Mouse (Mus musculus) embryonic facial prominence, embryonic 12.5 days (tissue): ENCODE results near the gene Abcf2. TPM values are rescaled to one million over a fixed set of nuclear protein-coding genes. Genes with fewer than 3 reads are reported as not detected.
A peak's percentile ranks its signal among the peaks of the same experiment; 100 is the strongest.

ENCODE experiments used
- ATAC-seq: fragments of 200-750 bp; cut with Nextera tagmentation; 2 replicates; pipeline ENCODE4 v1.8.0; 2017; ENCODE audit not compliant: insufficient number of reproducible peaks, insufficient read depth, low FRiP score, low TSS enrichment
- H3K27ac ChIP-seq: fragments of 300-500 bp; sonication (generic); 2 replicates; pipeline ENCODE4 v1.5.1; 2016; ENCODE audit warnings: mild to moderate bottlenecking
- H3K27me3 ChIP-seq: fragments of 300-500 bp; sonication (generic); 2 replicates; pipeline ENCODE4 v1.6.1; 2016; ENCODE audit warnings: mild to moderate bottlenecking, moderate library complexity
- H3K36me3 ChIP-seq: fragments of 300-500 bp; sonication (generic); 2 replicates; pipeline ENCODE4 v1.6.1; 2016; ENCODE audit warnings: mild to moderate bottlenecking
- H3K4me1 ChIP-seq: fragments of 300-500 bp; sonication (generic); 2 replicates; pipeline ENCODE4 v1.6.1; 2016
- H3K4me2 ChIP-seq: fragments of 300-500 bp; sonication (generic); replicated peaks from 2 replicates; pipeline ENCODE4 v1.6.1; 2016; ENCODE audit warnings: mild to moderate bottlenecking, moderate library complexity
- H3K4me3 ChIP-seq: fragments of 300-500 bp; sonication (generic); 2 replicates; pipeline ENCODE4 v1.5.1; 2016; ENCODE audit warnings: mild to moderate bottlenecking
- H3K9ac ChIP-seq: fragments of 300-500 bp; sonication (generic); 2 replicates; pipeline ENCODE4 v1.6.1; 2016; ENCODE audit warnings: mild to moderate bottlenecking, moderate library complexity
- H3K9me3 ChIP-seq: fragments of 300-500 bp; sonication (generic); 2 replicates; pipeline ENCODE4 v1.6.1; 2016; ENCODE audit warnings: mild to moderate bottlenecking, moderate library complexity
- WGBS: fragments of 180-500 bp; shearing (Covaris S2); methylation state at CpG from one replicate; pipeline ENCODE4 v1.1.7; 2016; 5-methylcytosine and 5-hydroxymethylcytosine counted together
- polyA plus RNA-seq: library from polyadenylated mRNA; unstranded; fragments of >200 nt; fragmentation: Nextera tagmentation; extraction: Ambion mirVana; gene quantifications from 2 replicates; pipeline ENCODE4 v1.2.1, GENCODE M21; 2016

Abcf2 gene
- polyA plus RNA-seq, 1 experiment from 2014 or later, result 128 TPM

DNA sequence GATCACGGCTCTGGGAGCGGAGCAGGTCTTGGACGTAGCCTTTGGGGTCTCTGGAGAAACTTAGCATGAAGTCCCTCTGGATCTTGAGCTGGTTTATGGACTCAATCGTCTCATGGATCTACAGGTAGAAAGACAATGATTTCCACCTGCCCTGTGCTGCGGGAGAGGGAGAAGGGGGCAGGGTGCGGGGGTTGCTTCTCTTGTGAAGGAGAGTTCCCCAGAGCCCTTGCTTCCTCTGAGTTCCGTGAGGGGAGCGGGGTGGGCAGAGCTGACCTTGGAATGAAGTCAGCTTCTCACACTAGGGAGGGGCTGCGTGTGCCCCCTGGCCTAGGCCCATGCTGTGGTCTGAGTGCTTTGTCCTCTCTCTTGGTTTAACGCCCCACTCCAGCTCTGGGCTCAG lies 16.0 kb upstream of the Abcf2 start:
- Histone ChIP-seq H3K9me3 (no peaks in the 10 kb centered on the region), H3K27me3 (peaks cover 11% of the 10 kb centered on the region; the same call in 1 of the 2 replicates), H3K4me3 (no peak overlapping the region), H3K9ac (no peak overlapping the region), H3K4me1 (peaks cover 21% of the 10 kb centered on the region), H3K4me2 (no peak overlapping the region), H3K27ac (no peak overlapping the region), H3K36me3 (peaks cover 69% of the 10 kb centered on the region)
- ATAC-seq, result no peak
- 73% methylated on average over 10 of the region's 10 CpGs for WGBS

DNA sequence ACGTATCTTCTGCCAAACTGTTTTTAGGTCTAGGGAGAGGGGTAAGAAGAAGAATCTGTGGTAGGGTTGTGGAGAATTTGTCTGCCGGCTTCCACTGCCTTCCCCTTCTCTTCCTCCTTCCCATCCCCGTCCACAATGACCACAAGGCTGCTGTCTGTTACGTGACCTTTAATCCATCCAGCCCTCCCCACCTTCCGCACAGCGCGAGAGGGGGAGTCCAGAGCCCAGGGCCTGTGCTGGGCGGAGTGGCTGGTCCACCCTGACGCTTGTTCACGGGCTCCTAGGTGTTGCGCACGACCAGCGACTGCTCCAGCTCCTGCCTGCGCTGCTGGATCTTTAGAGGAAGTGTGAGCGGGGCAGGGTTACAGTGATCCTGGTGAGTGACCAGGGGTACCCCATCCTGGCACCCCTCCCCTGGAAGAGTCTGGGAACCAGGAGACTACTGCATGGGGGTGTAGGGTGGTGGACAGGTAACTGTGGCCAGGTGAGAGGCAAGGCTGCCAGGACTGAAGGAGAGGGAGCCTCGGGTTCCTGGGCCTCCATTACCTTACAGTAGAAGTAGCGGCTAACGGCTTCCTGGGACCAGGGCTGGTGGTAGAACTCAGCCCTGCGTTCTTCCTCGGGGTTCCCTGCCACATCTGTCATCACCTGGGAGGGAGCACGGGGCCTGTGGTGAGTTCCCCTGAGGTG lies 15.3 kb upstream of the Abcf2 start:
- no peak overlapping the region for H3K4me3 ChIP-seq
- H3K9ac ChIP-seq, result no peak overlapping the region
- H3K27ac ChIP-seq, result no peak overlapping the region
- 50% methylated on average over 21 of the region's 21 CpGs for WGBS
- no peak overlapping the region for H3K4me2 ChIP-seq
- H3K4me1 ChIP-seq, result peaks cover 22% of the 10 kb centered on the region
- no peak for ATAC-seq
- H3K9me3 ChIP-seq, result no peaks in the 10 kb centered on the region
- peaks cover 11% of the 10 kb centered on the region; the same call in 1 of the 2 replicates for H3K27me3 ChIP-seq
- H3K36me3 ChIP-seq, result peaks cover 70% of the 10 kb centered on the region

DNA sequence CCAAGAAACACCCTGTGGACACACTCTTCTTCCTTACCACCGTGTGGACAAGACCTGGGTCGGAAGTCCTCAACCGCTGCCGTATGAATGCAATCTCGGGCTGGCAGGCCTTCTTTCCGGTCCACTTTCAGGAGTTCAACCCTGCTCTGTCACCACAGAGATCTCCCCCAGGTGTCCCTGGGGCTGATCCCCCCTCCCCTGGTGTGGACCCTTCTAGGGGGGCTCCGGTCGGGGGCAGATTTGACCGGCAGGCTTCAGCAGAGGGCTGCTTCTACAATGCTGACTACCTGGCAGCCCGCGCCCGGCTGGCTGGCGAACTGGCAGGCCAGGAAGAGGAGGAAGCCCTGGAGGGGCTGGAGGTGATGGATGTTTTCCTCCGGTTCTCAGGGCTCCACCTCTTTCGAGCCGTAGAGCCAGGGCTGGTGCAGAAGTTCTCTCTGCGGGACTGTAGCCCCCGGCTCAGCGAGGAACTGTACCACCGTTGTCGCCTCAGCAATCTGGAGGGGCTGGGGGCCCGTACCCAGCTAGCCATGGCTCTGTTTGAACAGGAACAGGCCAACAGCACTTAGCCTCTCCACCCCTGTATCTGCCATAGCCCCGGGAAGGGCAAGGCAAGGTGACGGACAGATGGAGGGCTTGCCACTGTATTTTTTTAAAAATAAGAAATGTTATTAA lies 14.7 kb upstream of the Abcf2 start:
- peak overlapping the region; percentile 5; the same call in 1 of the 2 replicates for H3K9ac ChIP-seq
- 52% methylated on average over 24 of the region's 24 CpGs for WGBS
- peaks cover 11% of the 10 kb centered on the region; the same call in 1 of the 2 replicates for H3K27me3 ChIP-seq
- H3K4me2 ChIP-seq, result no peak overlapping the region
- peaks cover 23% of the 10 kb centered on the region for H3K4me1 ChIP-seq
- no peaks in the 10 kb centered on the region for H3K9me3 ChIP-seq
- no peak overlapping the region for H3K4me3 ChIP-seq
- H3K36me3 ChIP-seq, result peaks cover 70% of the 10 kb centered on the region
- no peak for ATAC-seq
- H3K27ac ChIP-seq, result no peak overlapping the region

DNA sequence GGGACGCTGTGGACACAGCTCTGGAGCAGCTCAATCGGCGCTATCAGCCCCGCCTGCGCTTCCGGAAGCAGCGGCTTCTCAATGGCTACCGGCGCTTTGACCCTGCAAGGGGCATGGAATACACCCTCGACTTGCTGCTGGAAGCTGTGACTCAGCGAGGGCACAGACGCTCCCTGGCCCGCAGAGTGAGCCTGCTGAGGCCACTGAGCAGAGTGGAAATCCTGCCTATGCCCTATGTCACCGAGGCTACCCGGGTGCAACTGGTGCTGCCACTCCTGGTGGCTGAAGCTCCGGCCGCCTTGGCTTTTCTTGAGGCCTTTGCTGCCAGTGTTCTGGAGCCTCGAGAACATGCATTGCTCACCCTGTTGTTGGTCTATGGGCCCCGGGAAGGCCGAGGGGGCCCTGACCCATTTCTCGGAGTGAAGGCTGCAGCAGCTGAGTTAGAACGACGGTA lies 14.0 kb upstream of the Abcf2 start:
- Histone ChIP-seq H3K4me1 (peaks cover 16% of the 10 kb centered on the region), H3K4me3 (no peak overlapping the region), H3K36me3 (peaks cover 70% of the 10 kb centered on the region), H3K27ac (no peak overlapping the region), H3K27me3 (peaks cover 11% of the 10 kb centered on the region; the same call in 1 of the 2 replicates), H3K4me2 (0 out of 2 replicates have a peak overlapping the region, but pooled peaks have one; percentile 9), H3K9me3 (no peaks in the 10 kb centered on the region), H3K9ac (peak overlapping the region; percentile 30; the same call in 1 of the 2 replicates)
- whole genome bisulfite sequencing, result 26% methylated on average over 23 of the region's 23 CpGs
- no peak for ATAC-seq

DNA sequence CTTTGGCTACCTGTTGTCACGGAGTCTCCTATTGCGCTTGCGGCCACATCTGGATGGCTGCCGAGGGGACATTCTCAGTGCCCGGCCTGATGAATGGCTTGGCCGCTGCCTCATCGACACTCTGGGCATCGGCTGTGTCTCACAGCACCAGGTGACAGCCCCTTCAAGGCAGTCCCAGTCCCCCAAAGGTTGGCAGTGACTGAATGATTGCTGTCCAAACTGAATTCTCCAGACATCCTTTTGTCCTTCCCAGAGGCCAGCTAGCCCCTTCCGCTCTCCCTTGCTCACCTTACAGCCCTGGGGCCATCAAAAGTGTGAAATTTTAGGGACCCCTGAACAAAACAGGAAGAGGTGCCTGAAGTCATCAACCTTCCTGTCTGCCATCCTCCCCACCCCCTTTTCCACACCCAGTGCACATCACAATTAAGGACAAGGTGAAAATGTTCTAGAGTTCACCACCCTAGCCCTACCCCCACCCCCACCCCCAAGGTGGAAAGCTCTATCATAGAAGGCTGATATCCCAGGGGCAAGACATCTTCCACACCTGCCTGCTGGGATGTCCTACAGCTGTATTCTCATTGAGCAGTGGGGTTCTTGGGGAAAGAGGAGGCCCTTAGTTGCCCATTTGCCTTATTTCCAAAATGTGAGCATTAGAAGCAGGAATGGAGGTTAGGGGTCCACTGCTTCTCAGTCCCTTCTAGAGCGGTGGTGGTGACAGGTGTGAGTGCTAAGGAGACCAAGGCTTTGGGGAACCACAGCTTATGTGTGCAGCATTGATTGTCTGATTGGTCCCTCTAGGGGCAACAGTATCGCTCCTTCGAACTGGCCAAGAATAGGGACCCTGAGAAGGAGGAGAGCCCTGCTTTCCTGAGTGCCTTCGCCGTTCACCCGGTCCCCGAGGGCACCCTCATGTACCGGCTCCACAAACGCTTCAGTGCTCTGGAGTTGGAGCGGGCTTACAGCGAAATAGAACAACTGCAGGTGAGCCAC lies 12.5 kb upstream of the Abcf2 start:
- H3K9me3 ChIP-seq, result no peaks in the 10 kb centered on the region
- peaks cover 59% of the 10 kb centered on the region for H3K36me3 ChIP-seq
- no peak overlapping the region for H3K4me3 ChIP-seq
- H3K9ac ChIP-seq, result no peak overlapping the region
- peaks cover 15% of the 10 kb centered on the region for H3K4me1 ChIP-seq
- no peak for ATAC-seq
- H3K27me3 ChIP-seq, result peaks cover 11% of the 10 kb centered on the region; the same call in 1 of the 2 replicates
- 89% methylated on average over 20 of the region's 20 CpGs for WGBS
- H3K4me2 ChIP-seq, result no peak overlapping the region
- H3K27ac ChIP-seq, result no peak overlapping the region

DNA sequence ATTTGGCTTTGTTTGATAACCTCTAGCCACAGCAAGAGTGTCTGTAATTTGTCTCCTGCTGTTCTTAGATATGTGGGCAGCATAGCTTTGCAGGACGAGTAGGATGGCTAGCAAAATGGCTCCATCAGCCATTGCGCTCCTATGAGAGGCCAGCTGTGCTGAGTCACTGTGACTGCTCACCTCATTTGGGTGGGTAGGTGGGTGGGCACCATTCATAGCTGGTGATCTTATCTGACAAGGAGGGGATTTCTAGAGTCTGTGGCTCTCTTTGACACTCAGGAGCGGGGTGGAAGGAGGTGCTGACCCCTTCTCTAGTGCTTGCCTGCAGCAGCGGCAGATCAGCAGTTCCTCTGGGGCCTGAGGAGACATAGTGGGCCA lies 9.9 kb upstream of the Abcf2 start:
- Histone ChIP-seq H3K4me3 (peak overlapping the region; percentile 93), H3K4me1 (peaks cover 15% of the 10 kb centered on the region), H3K9me3 (no peaks in the 10 kb centered on the region), H3K4me2 (peak overlapping the region; percentile 80), H3K27ac (peak overlapping the region; percentile 60; the same call in 1 of the 2 replicates), H3K36me3 (peaks cover 33% of the 10 kb centered on the region), H3K27me3 (0 out of 2 replicates have a peak, but pooled peaks cover 7% of the 10 kb centered on the region), H3K9ac (peak overlapping the region; percentile 82)
- no peak for ATAC-seq
- WGBS, result 30% methylated on average over 4 of the region's 4 CpGs

DNA sequence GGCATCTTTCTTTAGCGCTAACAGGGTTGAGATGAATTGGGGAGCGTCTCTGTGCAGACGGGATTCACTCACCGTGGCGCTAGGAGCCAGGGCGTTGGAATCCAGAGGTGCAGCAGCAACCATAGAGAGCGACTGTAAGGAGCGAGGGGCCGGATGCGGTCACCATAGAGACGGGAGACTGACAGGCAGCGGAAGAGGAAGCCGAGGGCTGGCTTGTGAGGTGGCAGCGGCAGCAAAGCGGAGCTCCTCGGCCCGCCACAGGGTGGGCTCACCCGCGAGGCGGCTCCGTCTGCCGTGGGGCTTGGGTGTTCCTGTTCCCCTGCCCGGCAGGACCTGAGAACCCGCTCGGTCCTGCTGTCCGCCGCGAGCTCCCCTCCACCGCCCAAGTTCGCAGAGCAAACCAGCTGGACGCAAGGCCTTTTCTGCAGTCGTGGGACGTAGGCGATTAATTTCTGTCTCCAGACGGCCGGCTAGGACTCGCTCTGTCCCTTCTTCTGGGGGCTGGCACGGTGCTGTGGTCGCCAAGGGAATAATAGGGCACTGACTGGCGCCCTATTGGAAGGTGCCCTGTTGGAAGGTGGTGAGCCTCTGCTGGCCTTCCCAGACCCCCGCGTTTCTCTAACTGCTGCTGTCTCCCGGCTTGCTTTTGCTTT lies 9.4 kb upstream of the Abcf2 start, which contains the start of gene Chpf2:
Gene Chpf2 (plus strand): TSS at position 195 of the 653 bp plus-strand sequence.
- Histone ChIP-seq H3K4me2 (peak within 1 kb of the TSS; percentile 80), H3K9me3 (no peaks in the 10 kb centered on the region), H3K9ac (peak within 1 kb of the TSS; percentile 82), H3K4me3 (peak within 1 kb of the TSS; percentile 93), H3K27ac (peak within 1 kb of the TSS; percentile 60), H3K36me3 (peaks cover 28% of the 10 kb centered on the region), H3K27me3 (0 out of 2 replicates have a peak, but pooled peaks cover 1% of the 10 kb centered on the region), H3K4me1 (peaks cover 15% of the 10 kb centered on the region)
- peak; percentile 93 for ATAC-seq
- WGBS, result under 1% methylated on average over 43 of the region's 43 CpGs

DNA sequence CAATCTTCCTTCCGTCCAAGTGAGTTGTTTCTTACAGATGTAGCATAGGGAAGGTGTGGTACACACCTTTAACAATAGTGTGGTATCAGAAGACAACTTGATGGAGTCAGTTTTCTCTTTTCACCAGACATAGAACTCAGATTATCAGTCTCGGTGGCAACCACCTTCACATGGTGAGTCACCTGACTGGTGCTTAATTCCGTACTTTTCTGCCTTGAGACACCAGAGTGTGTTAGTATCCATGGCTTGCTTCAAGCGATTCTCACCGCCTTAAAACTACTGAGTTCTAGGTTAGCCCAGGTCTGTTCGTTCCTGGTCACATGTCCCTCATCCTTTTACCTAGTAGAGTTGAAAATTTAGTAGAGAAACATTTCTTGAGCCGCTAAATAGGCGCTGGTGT lies 8.8 kb upstream of the Abcf2 start:
- peak overlapping the region; percentile 93 for H3K4me3 ChIP-seq
- H3K4me1 ChIP-seq, result peaks cover 13% of the 10 kb centered on the region
- peaks cover 22% of the 10 kb centered on the region for H3K36me3 ChIP-seq
- no peaks in the 10 kb centered on the region for H3K9me3 ChIP-seq
- no peaks in the 10 kb centered on the region for H3K27me3 ChIP-seq
- H3K9ac ChIP-seq, result peak overlapping the region; percentile 82
- no peak for ATAC-seq
- peak overlapping the region; percentile 60; the same call in 1 of the 2 replicates for H3K27ac ChIP-seq
- peak overlapping the region; percentile 80 for H3K4me2 ChIP-seq
- 11% methylated on average over 8 of the region's 8 CpGs for WGBS

DNA sequence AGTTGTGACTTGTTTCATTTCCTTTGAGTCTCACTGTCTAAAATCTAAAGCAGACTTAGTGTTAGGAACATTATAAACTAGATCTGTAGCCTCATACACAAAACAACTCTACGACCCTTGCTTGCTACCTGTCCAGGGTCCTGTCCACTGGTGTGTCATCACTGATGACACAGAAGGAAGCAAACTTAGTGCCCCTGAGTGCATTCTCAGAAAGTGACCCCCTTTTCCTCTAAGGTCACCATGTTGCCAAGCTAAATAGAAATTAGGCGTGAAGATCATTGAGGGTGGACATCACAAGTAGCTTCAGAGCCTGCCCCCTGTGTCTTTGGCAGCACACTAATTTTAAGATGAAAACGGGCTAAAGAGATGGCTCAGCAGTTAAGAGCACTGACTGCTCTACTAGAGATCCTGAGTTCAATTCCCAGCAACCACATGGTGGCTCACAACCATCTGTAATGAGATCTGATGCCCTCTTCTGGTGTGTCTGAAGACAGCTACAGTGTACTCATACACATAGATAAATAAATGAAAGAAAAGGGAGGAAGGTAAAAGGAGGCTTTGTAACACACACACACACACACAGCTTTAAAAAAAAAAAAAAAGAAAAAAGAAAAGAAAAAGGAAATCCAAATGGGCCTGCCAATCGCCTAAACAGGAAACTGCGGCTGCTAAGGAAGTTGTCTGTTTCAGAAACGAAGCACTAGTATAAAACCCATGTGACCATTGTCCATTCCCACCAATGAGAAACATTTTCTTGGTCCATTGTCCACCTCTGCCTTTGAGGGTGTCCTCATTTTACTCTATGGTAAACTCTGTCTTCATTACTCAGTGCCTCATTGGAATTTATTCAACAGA lies 1.1 kb upstream of the Abcf2 start:
- ATAC-seq, result no peak
- H3K4me1 ChIP-seq, result peaks cover 8% of the 10 kb centered on the region
- H3K4me3 ChIP-seq, result peak overlapping the region; percentile 83
- H3K36me3 ChIP-seq, result peaks cover 19% of the 10 kb centered on the region
- H3K9ac ChIP-seq, result peak overlapping the region; percentile 50
- peak overlapping the region; percentile 78 for H3K27ac ChIP-seq
- peak overlapping the region; percentile 78 for H3K4me2 ChIP-seq
- 71% methylated on average over 6 of the region's 6 CpGs for WGBS
- H3K27me3 ChIP-seq, result no peaks in the 10 kb centered on the region
- H3K9me3 ChIP-seq, result no peaks in the 10 kb centered on the region

DNA sequence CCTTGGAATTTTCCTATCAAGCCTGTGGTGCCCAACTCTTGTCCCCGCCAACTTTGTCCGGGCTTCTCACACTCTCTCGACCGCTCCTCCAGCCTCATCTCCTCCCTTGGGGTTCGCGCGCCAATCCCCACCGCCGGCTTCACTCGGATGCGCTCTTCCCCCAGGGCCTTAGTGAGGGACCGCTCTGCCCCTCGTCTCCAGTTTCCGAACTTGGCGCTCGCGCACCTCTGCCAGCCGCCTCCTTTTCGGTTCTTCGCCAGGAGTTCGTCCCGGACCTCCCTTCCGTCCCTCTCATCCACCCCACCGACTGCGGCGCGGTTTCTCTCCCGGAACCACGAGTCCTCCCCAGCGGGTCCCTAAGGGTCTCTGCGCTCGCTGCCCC lies 475 bp downstream of the Abcf2 start:
- H3K9ac ChIP-seq, result peak overlapping the region; percentile 79
- no peaks in the 10 kb centered on the region for H3K27me3 ChIP-seq
- under 1% methylated on average over 32 of the region's 32 CpGs for WGBS
- peaks cover 35% of the 10 kb centered on the region for H3K36me3 ChIP-seq
- no peaks in the 10 kb centered on the region for H3K9me3 ChIP-seq
- peaks cover 8% of the 10 kb centered on the region for H3K4me1 ChIP-seq
- H3K4me2 ChIP-seq, result peak overlapping the region; percentile 78
- peak overlapping the region; percentile 78 for H3K27ac ChIP-seq
- no peak for ATAC-seq
- peak overlapping the region; percentile 83 for H3K4me3 ChIP-seq
